Mouse (Mus musculus) small intestine, adult 2 months (tissue): Measurements from ENCODE around the gene Gm45233.

Experiments used
- CTCF ChIP-seq: fragments of 200-500 bp; IDR thresholded peaks from 2 replicates; pipeline ENCODE4 v1.5.1; 2012; ENCODE audit warnings: low read depth, mild to moderate bottlenecking, control low read depth, inconsistent platforms, low read length, moderate library complexity, mixed read lengths; ENCODE audit not compliant: insufficient replicate concordance, insufficient read length; ENCODE audit errors: extremely low read depth
- POLR2A ChIP-seq: fragments of 200-500 bp; IDR thresholded peaks from 2 replicates; pipeline ENCODE4 v1.6.1; 2012; ENCODE audit warnings: low read depth, mild to moderate bottlenecking, control low read depth, inconsistent platforms, low read length, moderate library complexity

DNA sequence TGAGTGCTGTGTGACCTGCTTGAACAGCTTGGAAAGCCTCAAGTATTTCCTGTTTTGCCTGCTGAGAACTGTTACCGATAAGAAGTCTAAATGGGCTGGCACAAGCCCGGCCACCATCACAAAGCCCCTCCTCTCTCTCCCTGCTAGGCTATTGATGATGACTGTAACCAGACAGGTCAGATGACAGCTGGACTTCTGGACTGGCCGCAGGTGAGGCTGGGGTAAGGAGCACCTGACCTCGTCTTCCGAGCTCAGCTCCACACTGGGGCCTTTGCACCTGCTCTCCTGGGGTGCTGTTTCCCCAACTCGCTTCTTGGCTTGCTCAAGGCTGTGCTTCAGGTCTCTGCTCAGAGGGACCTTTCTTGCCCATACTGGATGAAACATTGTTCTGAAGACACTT is 10.4 kb downstream of the Gm45233 start:
- TF ChIP-seq CTCF (no peak), POLR2A (no peak)
